Mouse (Mus musculus): ENCODE data around the gene Ilkap.

DNA sequence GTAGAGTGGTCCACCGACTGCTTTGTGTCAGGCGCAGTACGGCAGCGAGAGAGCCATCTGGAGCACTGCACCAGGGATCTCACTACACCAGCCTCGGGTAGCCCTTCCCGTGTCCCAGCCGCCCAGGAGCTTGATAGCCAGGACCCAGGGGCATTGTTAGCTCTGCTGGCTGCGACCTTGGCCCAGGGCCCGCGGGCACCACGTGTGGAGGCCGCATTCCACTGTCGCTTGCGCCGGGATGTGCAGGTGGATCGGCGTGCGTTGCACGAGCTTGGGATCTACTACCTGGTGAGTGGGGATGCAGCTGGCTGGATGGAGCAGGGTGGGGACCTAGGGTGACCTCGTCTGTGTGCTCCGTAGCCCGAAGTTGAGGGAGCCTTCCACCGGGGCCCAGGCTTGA is 28.6 kb downstream of the Ilkap start:
- TF ChIP-seq POLR2A (IDR thresholded peaks at IDR 0.05; ENCODE audit: extremely low read depth, insufficient read depth, low read length) (no peak), CTCF (IDR thresholded peaks at IDR 0.05; ENCODE audit: extremely low read depth, insufficient read depth, low read length) (no peak)
